Mouse (Mus musculus): ENCODE results near the gene Syn3. TPM values are rescaled to one million over a fixed set of nuclear protein-coding genes. Genes with fewer than 3 reads are reported as not detected.

The Syn3 gene
- total RNA-seq, 2 experiments from 2014 or later, result 2.9 to 3.8 TPM

DNA sequence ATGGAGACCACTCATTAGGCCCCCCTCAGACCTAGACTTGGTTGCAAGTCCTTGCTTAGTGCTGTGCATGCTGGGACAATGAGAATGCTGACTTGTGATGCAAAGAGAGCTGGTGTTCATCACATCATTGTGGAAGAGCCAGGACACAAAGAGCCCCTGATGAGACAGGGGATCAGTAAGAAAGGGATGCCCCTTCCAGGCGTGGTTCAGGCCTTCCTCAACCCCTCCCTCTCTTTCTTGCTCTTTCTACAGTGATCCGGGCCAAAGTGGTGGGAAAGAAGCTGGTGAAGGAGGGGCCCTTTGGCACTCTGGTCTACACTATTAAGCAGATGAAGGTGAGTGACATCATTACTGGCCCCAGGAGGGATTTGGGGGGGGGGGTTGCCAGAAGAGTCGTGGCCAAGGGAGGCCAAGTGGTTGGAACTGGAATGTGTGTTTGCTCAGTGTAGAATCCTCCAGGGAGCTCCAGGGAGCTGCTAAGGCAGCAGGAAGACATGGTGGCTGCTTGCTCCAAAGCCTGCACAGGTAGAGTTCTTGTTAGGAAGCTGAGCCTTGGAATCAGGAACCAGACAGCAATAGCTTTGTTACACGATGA lies 160.5 kb downstream of the Syn3 start:
- DNase-seq, result peak; percentile 39

DNA sequence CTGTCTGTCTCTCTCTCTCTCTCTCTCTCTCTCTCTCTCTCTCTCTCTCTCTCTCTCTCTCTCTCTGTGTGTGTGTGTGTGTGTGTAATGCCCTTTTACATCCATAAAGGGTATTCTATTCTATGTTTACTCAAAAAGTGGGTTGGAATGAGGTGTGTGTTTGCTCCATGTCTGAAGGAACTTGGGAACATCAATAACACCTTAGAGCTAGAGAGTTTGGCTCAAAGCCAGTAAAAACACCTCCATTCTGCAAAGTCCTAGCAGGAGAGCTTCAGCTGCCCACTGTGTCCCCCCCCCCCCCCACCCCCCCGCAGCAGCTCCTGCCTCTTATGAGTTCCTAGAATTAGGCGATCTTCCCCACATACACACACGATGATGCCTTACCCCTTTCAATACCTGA lies 161.5 kb downstream of the Syn3 start:
- no peak for DNase-seq

DNA sequence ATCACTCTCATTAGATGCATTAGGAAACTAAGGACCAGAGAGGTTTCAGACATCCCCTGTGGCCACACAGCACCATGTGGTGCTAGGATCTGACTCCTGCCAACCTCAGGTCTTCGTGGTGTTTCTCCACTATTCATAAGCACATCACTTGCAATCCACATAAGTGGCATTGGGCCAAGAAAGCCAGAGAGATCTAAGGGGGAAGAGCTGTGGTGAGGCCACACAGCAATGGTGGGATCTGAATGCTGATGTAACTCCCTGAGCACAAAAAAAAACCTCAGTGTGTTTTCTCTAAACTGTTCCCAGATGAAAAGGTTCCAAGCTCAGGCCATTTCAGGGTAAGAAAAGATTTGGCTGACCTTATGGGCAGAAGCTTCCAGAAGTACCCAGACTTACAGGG lies 162.2 kb downstream of the Syn3 start:
- peak; percentile 44 for DNase-seq

DNA sequence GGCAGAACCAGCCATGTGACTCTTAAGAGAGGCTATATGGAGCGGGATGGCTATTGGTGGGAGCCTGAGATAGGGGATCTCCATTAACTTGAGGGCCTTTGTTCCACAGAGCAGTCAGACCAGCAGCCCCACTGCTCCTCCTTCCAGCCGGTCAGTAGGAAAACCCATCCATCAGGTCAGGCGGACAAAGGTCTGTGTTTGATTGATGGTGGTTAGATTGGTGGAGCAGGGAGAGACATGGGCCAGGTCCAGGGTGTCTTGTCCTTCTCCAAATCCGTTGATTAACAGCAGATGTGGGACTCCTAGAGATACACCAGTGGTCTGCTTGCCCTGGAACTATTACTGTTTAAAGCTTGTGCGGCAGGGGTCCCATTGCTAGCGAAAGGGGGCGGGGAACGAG lies 164.1 kb downstream of the Syn3 start:
- DNase-seq, result no peak

DNA sequence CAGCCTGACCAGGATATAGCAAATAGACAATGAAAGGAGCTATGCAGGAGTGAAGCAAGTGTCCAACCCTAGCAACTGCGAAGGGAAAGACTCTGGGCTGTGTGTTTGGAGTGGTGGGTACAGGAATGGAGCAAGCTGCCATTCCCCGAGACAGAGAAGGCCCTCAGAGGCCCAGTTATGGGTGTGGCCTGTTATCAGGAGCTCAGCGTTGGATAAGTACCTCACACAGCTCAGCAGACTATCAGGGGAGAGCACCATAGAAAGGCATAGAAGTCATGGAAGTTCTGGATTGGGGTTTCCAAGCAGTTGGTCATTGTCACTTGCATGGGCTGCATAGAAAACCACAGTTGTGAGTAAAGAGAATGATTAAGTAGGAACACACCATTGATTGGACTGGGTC lies 165.8 kb downstream of the Syn3 start:
- DNase-seq, result no peak

DNA sequence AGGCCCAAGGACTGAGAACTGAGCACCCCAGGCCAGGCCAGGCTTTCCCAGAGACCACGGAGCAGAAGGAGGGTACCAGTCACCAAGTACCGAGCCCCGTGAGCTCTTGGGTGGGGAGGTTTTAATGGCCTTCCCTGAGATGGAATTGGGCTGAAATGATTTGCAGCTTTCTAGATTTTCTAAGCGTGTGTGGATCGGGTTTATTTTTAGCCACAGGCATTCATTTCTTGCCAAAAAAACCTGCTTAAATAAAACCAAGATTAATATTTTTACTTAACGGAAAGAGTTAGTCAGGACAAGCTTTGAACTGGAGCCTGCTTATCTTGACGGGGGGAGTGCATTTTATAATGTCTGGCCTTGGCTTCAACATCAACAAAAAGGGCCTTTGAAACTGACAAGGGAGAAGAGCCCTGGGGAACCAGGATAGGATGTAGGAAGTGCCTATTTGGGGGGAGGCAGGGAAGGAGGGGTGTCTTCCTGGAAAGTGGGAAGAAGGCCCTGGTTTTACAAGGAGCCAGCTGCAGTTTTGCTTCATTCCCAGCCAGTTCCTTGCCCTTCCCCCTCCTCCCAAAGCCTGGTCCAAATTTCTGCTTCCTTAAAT lies 166.9 kb downstream of the Syn3 start:
- DNase-seq, result peak; percentile 56

DNA sequence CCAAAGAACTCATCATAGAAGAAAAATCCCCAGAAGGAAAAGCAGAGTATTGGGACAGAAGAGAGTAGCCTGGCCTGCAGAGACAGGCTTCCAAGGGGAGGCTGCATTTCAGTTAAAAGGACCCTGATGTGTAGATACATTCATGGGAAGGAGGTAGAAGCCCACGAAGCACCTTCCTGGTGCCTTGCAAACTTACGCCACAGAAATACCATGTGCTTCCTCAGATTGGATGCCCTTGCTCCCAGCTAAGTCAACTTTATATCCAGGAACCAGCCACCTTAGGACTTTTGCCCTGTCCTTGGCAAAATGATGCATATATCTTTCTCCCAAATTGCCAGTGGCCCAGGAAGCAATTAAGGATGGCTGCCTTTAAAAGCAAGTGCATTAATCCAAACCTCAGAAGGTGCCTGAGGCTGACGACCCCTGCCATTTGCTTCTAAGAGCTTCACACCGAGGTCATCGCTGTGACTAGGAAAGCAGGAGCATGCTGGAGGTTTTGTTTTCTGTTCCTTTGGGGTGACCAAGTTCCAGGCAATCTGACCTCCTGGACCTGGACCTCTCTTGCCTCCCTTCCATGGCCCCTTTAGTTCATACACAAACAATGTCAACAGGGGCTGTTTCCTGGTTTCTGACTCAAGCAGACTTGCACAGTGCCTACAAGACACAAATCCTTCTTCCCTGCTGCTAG lies 167.6 kb downstream of the Syn3 start:
- DNase-seq, result no peak

DNA sequence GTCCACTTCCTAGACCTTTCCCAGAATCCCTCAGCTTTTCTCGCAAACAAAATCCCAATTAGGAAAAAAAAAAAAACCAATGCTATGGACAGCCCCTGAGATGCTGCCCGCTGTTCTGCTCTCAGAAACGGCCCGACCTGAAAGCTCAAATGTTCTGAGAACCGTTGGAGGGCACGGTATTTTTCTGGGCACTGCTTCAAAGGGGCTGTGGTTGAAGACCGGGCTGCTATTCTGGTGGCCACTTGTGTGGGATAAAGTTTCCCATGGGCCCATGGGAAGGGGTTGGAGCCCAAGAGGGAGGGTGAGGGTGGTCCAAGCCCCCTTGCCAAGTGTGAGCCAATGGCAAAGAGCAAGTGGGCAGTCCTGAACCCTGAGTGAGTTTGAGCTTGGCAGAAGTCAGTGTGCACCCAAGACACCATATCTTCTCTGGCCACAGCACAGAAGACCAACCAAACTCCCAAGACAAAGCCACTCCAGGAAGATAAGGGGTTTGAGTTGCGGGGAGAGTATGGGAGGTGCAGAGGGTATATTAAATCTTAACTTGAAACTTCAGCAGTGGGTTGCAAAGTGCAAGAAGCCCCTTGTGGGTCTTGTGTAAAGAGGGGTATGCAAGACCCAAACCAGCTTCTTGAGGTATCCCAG lies 169.3 kb downstream of the Syn3 start:
- DNase-seq, result no peak

DNA sequence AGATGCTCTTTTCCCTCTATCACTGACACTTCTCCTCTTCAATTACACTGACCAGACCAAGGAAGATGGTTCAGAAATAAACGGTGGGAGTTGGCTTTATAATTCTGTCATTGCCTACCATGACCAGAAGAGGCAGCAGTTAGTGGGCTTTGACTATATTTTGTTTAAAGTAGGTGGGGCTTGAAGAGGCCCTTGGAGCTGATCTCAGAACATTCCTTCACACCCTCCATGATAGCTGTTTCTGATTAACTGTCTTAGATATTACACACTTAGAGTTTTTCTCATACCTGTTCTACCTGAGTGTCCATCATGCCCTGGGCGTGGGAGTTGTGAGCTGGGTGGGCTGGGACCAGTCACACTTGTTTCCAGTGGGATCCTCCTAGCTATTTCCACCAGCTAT lies 170.0 kb downstream of the Syn3 start:
- no peak for DNase-seq

DNA sequence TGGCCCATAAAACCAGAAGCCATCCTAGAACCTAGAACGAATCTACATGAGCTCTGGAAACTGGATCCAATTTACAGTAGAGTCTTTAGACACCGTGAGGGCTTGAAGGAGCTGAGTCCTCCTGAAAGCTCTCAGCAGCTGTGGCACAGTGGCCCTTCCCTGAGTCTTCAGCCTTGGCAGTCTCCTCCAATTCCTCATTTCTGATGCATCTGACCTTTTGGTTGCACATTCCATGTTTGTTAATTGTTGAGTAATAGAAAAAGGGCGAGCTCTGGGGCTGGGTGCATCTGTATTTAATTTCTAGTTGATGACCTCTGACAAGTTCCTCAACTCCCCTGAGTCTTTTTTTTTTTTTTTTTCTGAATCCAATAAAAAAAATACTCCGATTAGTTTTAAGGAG lies 170.6 kb downstream of the Syn3 start:
- peak; percentile 53 for DNase-seq

DNA sequence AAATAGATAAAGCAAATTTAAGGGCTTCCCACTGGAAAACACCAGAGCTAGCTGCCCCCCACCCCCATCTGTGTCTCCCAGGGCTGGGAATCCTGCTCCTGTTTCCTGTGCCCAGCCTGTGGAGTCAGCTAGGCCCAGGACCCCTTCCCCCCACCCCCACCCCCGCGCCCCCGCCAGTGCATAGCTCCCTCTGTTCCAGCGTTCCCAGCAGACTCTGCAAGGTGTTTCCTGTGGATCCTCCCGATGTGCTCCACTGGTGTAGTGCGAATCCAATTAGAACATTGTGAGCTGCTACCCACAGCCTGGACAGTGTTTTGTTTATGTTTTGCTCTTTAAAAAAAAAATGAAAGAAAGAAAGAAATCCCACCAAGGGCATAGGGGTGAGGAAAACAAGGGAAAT lies 173.4 kb downstream of the Syn3 start:
- no peak for DNase-seq

DNA sequence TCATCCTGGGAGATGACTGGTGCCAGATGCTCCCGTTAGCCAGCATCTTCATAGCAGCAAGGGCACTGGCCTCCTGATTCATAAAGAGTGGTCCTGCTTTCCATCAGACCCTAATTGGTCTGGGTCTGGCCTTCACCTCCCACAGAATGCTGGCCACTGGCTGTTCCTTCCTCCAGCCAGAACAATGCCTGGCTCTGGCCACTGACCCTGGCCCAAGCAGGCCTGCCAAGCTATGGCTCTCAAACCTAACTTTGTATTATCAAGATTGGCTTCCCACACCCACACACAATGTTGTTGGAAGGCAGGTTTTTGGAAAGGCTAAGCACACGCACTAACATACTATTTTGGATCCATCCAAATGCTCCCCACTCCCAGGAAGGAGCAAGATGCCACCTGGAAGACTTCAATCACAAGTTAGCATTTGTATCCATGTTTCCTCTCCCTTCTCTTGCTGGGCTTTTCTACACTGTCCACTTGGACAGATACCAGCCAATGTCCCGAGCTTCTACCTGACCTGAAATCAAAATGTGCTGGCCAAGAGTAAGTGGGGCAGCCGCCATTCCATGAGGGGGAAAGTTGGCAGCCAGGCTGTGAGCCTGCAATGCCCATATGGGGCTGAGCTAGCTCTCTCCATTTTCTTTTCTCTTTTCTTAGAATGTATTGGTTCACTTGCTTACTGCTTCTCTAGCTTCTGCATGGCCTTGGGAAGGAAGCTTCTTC lies 175.3 kb downstream of the Syn3 start:
- DNase-seq, result no peak

DNA sequence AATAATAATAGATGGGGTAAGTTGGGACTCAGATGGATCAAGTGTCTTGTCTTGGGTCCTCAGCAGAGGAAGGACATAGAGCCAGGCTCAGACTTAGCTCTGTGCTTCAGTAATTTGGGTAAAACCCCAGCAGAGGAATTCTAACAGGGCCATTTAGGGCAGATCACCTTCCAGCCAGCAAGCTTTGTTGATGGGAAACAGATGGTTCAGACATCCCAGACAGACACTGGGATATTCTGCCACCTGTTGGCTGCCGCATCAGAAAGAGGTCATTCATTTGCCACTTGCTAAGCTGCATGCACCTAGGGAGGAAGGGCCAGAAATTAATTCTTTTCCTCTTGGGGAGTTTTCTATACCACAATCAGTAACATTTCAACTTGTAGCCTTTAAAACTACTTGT lies 176.7 kb downstream of the Syn3 start:
- DNase-seq, result no peak

DNA sequence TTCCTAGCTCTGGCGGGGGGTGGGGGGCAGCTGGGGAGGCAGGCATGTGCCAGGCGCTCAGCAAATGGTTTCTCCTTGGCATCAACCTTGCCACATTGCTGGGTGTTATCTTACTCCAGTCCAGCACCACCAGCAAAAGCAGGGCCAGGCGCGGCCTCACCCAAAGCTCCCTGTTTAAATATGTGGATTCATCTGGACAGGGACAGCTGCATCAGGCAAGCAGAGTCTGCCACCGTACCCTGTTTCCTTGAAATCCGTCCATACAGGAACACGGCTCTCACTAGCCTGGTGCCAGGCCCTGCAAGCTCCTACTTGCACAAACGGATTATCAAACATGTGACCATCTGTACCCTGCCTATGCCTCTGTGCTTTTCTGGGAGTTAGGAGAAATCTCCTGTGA lies 177.5 kb downstream of the Syn3 start:
- no peak for DNase-seq

DNA sequence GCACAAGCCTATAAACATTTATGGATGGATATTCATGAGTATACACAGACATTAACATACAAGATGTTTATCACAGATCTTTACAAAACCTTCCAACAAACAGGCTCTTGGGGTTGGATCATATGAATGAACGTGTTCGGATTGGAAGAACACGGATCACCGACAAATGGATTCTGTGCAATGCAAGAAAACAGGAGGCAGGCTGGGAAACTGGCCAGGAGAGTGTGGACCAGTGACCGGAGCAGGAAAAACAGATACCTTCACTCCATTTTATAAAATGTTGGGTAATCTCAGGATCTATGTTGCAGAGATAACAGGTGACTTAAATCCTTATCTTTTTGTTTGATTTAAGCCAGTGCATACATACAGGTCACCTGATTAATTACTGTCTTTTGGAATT lies 178.5 kb downstream of the Syn3 start:
- no peak for DNase-seq

DNA sequence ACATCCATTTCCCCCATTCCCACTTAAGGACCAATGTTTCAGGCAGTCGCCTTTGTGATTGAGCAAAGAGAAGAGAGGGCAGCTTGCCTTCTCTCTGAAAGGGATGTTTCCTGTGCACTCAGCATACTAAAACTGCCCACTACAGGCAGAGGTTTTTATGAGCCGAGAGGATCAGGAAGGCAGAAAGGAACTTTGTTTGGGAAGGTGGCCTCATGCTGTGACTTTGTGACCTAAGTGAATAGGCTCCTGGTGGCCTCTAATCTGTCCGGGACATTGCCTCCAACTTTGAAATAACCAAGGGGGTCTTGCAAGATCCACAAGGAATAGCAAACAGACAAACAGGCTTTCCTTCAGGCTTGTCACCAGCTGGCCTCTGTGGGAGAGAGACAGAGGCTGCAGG lies 179.2 kb downstream of the Syn3 start:
- DNase-seq, result no peak

DNA sequence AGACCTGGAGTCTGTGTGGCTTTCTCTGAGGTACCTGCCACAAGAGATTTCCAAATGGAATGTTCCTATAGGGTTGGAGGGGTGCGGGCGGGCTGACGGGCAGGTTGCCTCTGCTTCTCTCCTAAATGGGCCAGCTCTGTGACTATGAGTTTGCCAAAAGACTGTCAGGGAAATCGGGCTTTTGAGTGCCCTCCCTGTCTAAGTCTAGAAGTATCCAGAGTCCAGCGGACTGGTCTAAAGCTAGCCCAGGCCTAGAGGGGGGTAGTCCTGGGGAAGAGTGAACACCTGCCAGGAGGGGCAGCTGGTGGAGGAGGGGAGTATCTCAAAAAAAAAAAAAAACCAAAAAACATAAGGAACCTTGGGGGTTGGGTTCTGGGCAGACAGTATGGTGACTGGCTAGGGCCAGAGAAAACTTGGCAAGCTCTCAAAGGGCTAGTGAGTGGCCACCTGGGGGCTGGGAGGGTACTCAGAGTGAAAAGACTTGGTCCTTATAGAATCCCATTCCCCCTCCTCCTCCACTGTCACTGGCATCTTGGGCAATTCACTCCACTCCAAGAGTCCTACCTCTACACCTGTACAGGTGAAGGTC lies 180.1 kb downstream of the Syn3 start:
- no peak for DNase-seq

DNA sequence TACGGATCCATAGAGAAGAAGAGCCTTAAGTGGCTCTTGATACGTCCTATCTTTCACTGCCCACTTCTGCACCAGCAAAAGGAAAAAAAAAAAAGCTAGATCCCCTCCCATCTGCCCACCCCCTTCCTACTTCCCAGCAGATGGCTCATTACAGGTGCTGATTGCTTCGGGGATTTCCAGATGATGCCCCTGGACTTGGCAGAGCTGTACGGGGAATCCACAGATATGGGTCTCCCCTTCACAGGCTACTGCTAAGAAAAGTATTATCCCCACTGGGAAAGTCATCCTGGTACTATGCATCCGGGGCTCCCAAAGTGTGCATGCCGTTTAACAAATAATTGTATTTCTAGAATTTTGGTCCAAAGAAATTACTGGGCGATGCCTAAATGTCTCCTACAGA lies 181.1 kb downstream of the Syn3 start:
- no peak for DNase-seq

DNA sequence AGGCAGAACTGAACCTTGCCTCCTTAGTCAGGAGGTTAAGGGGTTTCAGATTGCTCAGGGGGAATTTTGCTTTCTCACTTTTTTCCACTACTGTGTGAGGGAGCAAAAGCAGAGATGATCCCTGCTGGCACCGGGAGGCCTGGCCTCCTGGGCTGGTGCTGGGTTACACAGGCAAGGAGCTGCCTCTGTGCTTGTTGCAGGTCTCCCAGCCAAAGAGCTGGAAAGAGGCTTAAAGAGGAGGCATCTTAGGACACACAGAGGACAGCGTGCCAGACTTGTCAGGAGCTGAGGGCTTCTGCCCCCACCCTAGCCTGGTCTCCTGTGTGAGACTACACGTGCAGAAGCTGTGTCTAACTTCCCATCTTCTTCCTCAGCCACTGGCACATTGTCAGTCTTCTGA lies 183.2 kb downstream of the Syn3 start:
- DNase-seq, result no peak

DNA sequence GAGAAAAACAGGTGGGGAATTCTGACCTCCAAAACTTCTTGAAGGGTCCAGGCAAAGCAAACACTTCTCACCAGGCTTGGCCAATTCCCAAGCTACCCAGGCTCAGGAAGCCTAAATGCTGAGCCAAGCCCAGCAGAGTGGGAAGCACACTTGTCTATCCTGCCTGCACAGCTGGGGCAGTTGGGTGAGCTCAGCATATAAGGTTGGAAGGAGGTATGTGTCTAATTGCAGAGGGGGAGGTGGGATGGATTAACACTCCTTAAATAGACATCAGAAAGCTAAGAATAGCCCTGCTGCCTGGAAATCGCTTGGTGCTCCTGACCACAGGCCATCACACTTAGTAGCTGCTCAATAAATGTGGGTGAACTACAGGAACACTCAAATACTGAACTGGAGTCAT lies 185.2 kb downstream of the Syn3 start:
- no peak for DNase-seq

DNA sequence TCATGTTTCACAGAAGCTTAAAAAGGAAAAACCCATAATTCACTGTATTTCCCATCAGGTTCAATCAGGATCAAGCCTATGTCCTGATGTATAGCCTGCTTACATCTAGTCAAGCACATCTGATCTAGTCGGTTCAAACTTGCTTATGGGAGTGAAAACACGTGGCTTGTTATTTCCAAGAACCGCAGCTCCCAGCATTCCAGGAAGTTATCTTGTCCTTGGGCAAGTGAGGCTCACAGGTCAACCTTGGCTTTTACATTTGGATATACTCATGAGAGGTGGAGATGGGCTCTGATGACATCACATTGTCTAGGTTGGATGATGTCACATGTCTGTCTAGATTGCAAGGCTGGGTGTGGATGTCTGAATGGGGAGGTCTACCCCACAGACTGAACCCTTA lies 185.7 kb downstream of the Syn3 start:
- no peak for DNase-seq

DNA sequence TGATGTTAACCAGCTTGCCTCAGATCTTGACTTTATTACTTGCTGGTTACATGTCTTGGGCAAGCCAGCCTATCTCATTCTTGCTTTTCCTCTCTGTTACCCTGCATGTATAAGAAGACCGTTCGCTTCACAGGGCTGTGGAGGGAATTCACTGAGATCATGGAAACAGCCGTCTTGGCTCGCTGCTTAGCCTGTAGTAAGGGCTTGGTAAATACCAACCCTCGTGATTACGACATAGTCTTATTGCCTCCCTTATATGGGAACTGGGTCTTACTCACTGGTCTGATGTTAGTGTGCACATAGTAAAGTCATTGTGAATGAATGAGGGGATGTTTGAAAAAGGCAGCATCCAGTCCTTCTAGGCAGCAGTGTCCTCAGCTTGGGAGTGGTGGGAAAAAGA lies 188.2 kb downstream of the Syn3 start:
- peak; percentile 70 for DNase-seq

DNA sequence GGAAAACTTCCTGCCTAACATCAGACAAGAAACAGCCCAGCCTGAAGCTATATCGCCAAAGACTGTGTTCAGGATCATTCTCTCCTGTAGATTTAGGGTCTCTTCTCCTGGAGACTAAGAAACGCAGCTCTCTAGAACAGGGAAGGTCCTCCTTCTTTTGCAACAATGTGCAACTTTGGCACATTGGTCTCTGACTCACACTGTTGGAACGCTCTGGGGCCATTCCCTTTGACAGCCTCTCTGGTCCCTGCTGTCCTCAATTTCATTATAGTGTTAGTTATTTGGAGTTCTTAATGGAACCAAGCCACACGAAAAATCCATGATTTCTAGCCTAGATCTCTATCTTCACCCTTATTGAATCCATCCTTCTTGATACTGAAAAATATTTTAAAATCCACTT lies 191.5 kb downstream of the Syn3 start:
- DNase-seq, result no peak

Data from adrenal gland, postnatal 10 days (tissue).